Mouse (Mus musculus) MEL (cell line): Measurements from ENCODE around the gene Fkbp9. TPM values are rescaled to one million over a fixed set of nuclear protein-coding genes. Genes with fewer than 3 reads are reported as not detected.
A peak's percentile ranks its signal among the peaks of the same experiment; 100 is the strongest.

Source experiments
- DNase-seq: peaks from one replicate; pipeline ENCODE4 v3.0.0; 2011; ENCODE audit warnings: low read depth, low spot score
- H3K27ac ChIP-seq: 2 replicates; pipeline ENCODE4 v1.5.1; 2012; ENCODE audit warnings: low read depth, mild to moderate bottlenecking, control low read depth, low read length, moderate library complexity; ENCODE audit not compliant: control insufficient read depth
- H3K27me3 ChIP-seq, 2 experiments: fragments of 150-350 bp in 1 of 2; sonication (generic) in 1 of 2; 2 replicates each; pipeline ENCODE4 v1.6.1; 2012; ENCODE audit warnings: low read length in 2 of 2, mild to moderate bottlenecking in 2 of 2, improper control_type of control experiment in 1 of 2, moderate library complexity in 1 of 2; ENCODE audit not compliant: insufficient read depth in 2 of 2, control insufficient read depth in 1 of 2
- H3K36me3 ChIP-seq, 2 experiments: 2 replicates each; pipeline ENCODE4 v1.6.1; 2012 to 2014; ENCODE audit warnings: low read length in 2 of 2, improper control_type of control experiment in 1 of 2, inconsistent platforms in 1 of 2, mild to moderate bottlenecking in 1 of 2; ENCODE audit not compliant: insufficient read depth in 2 of 2, control insufficient read depth in 1 of 2
- H3K4me1 ChIP-seq, 2 experiments: fragments of 150-350 bp in 1 of 2; sonication (generic) in 1 of 2; 2 replicates each; pipeline ENCODE4 v1.6.1; 2012; ENCODE audit warnings: low read length in 2 of 2, improper control_type of control experiment in 1 of 2, mild to moderate bottlenecking in 1 of 2; ENCODE audit not compliant: insufficient read depth in 2 of 2, control insufficient read depth in 1 of 2
- H3K4me3 ChIP-seq, 2 experiments: fragments of 150-350 bp in 1 of 2; sonication (generic) in 1 of 2; 2 replicates each; pipeline ENCODE4 v1.5.1; 2012; ENCODE audit warnings: low read depth in 2 of 2, low read length in 2 of 2, mild to moderate bottlenecking in 2 of 2, moderate library complexity in 2 of 2, control low read depth in 1 of 2, improper control_type of control experiment in 1 of 2; ENCODE audit not compliant: control insufficient read depth in 1 of 2, insufficient read depth in 1 of 2
- H3K79me2 ChIP-seq: 2 replicates; pipeline ENCODE4 v1.6.1; 2012; ENCODE audit warnings: mild to moderate bottlenecking, low read length, moderate library complexity; ENCODE audit not compliant: control insufficient read depth, poor library complexity, insufficient read depth
- H3K9ac ChIP-seq: 2 replicates; pipeline ENCODE4 v1.6.1; 2012; ENCODE audit warnings: low read depth, mild to moderate bottlenecking, control low read depth, low read length, moderate library complexity; ENCODE audit not compliant: control insufficient read depth, poor library complexity, severe bottlenecking
- H3K9me3 ChIP-seq: fragments of 150-350 bp; sonication (generic); replicated peaks from 2 replicates; pipeline ENCODE4 v1.6.1; 2012; ENCODE audit warnings: mild to moderate bottlenecking, low read length, improper control_type of control experiment, moderate library complexity; ENCODE audit not compliant: insufficient read depth
- BHLHE40 ChIP-seq: IDR thresholded peaks from 2 replicates; pipeline ENCODE4 v1.6.1; 2012; ENCODE audit warnings: low read depth, mild to moderate bottlenecking, inconsistent platforms, low read length, improper control_type of control experiment, borderline replicate concordance
- CHD2 ChIP-seq: IDR thresholded peaks from 2 replicates; pipeline ENCODE4 v1.6.1; 2011; ENCODE audit warnings: low read length, improper control_type of control experiment
- E2F4 ChIP-seq: IDR thresholded peaks from 2 replicates; pipeline ENCODE4 v1.6.1; 2011; ENCODE audit warnings: low read depth, low read length, improper control_type of control experiment, borderline replicate concordance
- ELF1 ChIP-seq: IDR thresholded peaks from 2 replicates; pipeline ENCODE4 v1.6.1; 2014; ENCODE audit warnings: low read depth, mild to moderate bottlenecking, inconsistent platforms, low read length, improper control_type of control experiment, moderate library complexity
- EP300 ChIP-seq, 2 experiments: IDR thresholded peaks; 2 replicates each; pipeline ENCODE4 v1.6.1; 2011; ENCODE audit warnings: improper control_type of control experiment in 2 of 2, low read length in 2 of 2, low read depth in 1 of 2, mild to moderate bottlenecking in 1 of 2
- ETS1 ChIP-seq: IDR thresholded peaks from 2 replicates; pipeline ENCODE4 v1.6.1; 2012; ENCODE audit warnings: low read depth, mild to moderate bottlenecking, inconsistent platforms, low read length, improper control_type of control experiment, moderate library complexity
- GABPA ChIP-seq: IDR thresholded peaks from 2 replicates; pipeline ENCODE4 v1.6.1; 2012; ENCODE audit warnings: low read depth, mild to moderate bottlenecking, inconsistent platforms, low read length, improper control_type of control experiment, moderate library complexity
- GATA1 ChIP-seq: IDR thresholded peaks from 2 replicates; pipeline ENCODE4 v1.6.1; 2011; ENCODE audit warnings: low read depth, low read length, improper control_type of control experiment
- HCFC1 ChIP-seq: IDR thresholded peaks from 2 replicates; pipeline ENCODE4 v1.6.1; 2012; ENCODE audit warnings: low read depth, mild to moderate bottlenecking, inconsistent platforms, low read length, improper control_type of control experiment, moderate library complexity
- JUND ChIP-seq: IDR thresholded peaks from 2 replicates; pipeline ENCODE4 v1.6.1; 2011; ENCODE audit warnings: low read depth, mild to moderate bottlenecking, improper control_type of control experiment, low read length
- KAT2A ChIP-seq: conservative IDR thresholded peaks from 2 replicates; pipeline ENCODE4 v1.6.1; 2012; ENCODE audit warnings: low read depth, low read length, improper control_type of control experiment, inconsistent platforms
- MAX ChIP-seq: IDR thresholded peaks from 2 replicates; pipeline ENCODE4 v1.6.1; 2011; ENCODE audit warnings: low read length, improper control_type of control experiment
- MAZ ChIP-seq: IDR thresholded peaks from 2 replicates; pipeline ENCODE4 v1.6.1; 2012; ENCODE audit warnings: low read depth, mild to moderate bottlenecking, inconsistent platforms, low read length, improper control_type of control experiment
- MEF2A ChIP-seq: IDR thresholded peaks from 2 replicates; pipeline ENCODE4 v1.6.1; 2014; ENCODE audit warnings: low read depth, mild to moderate bottlenecking, inconsistent platforms, low read length, improper control_type of control experiment; ENCODE audit not compliant: poor library complexity, insufficient replicate concordance, severe bottlenecking; ENCODE audit errors: extremely low read depth
- MXI1 ChIP-seq: IDR thresholded peaks from 2 replicates; pipeline ENCODE4 v1.6.1; 2011; ENCODE audit warnings: mild to moderate bottlenecking, low read depth, low read length, improper control_type of control experiment
- MYC ChIP-seq: IDR thresholded peaks from 2 replicates; pipeline ENCODE4 v1.6.1; 2011; ENCODE audit warnings: low read depth, mild to moderate bottlenecking, low read length, improper control_type of control experiment, moderate library complexity
- NELFE ChIP-seq: IDR thresholded peaks from 2 replicates; pipeline ENCODE4 v1.6.1; 2011; ENCODE audit warnings: low read depth, low read length, improper control_type of control experiment
- NRF1 ChIP-seq: IDR thresholded peaks from 2 replicates; pipeline ENCODE4 v1.6.1; 2014; ENCODE audit warnings: low read depth, mild to moderate bottlenecking, inconsistent platforms, low read length, improper control_type of control experiment, moderate library complexity; ENCODE audit not compliant: poor library complexity, insufficient read depth, severe bottlenecking
- POLR2A ChIP-seq, 2 experiments: IDR thresholded peaks; 2 replicates each; pipeline ENCODE4 v1.6.1; 2011 to 2012; ENCODE audit warnings: low read length in 2 of 2, mild to moderate bottlenecking in 2 of 2, control low read depth in 1 of 2, improper control_type of control experiment in 1 of 2, low read depth in 1 of 2, moderate library complexity in 1 of 2; ENCODE audit not compliant: control insufficient read depth in 1 of 2, insufficient read depth in 1 of 2, poor library complexity in 1 of 2
- POLR2AphosphoS2 ChIP-seq: IDR thresholded peaks from 2 replicates; pipeline ENCODE4 v1.6.1; 2011; ENCODE audit warnings: low read length, improper control_type of control experiment
- POLR2AphosphoS5 ChIP-seq: IDR thresholded peaks from 2 replicates; pipeline ENCODE4 v1.6.1; 2012; ENCODE audit warnings: low read depth, borderline replicate concordance, mild to moderate bottlenecking, inconsistent platforms, low read length, moderate library complexity, mixed read lengths
- RCOR1 ChIP-seq: IDR thresholded peaks from 2 replicates; pipeline ENCODE4 v1.6.1; 2012; ENCODE audit warnings: low read depth, mild to moderate bottlenecking, inconsistent platforms, low read length, improper control_type of control experiment
- SIN3A ChIP-seq: IDR thresholded peaks from 2 replicates; pipeline ENCODE4 v1.6.1; 2012; ENCODE audit warnings: low read length, improper control_type of control experiment, inconsistent platforms
- SMC3 ChIP-seq: IDR thresholded peaks from 2 replicates; pipeline ENCODE4 v1.6.1; 2011; ENCODE audit warnings: low read depth, low read length, improper control_type of control experiment
- TAL1 ChIP-seq: IDR thresholded peaks from 2 replicates; pipeline ENCODE4 v1.6.1; 2012; ENCODE audit warnings: mild to moderate bottlenecking, inconsistent platforms, low read length, moderate library complexity, mixed read lengths
- TBP ChIP-seq: IDR thresholded peaks from 2 replicates; pipeline ENCODE4 v1.8.0; 2011; ENCODE audit warnings: low read depth, low read length, improper control_type of control experiment
- TCF12 ChIP-seq: IDR thresholded peaks from 2 replicates; pipeline ENCODE4 v1.6.1; 2014; ENCODE audit warnings: low read depth, mild to moderate bottlenecking, inconsistent platforms, low read length, improper control_type of control experiment, moderate library complexity
- UBTF ChIP-seq: IDR thresholded peaks from 2 replicates; pipeline ENCODE4 v1.6.1; 2012; ENCODE audit warnings: low read depth, mild to moderate bottlenecking, inconsistent platforms, low read length, improper control_type of control experiment, moderate library complexity, borderline replicate concordance; ENCODE audit not compliant: insufficient read depth
- USF2 ChIP-seq, 2 experiments: IDR thresholded peaks; 2 replicates each; pipeline ENCODE4 v1.6.1; 2011 to 2012; ENCODE audit warnings: improper control_type of control experiment in 2 of 2, low read length in 2 of 2, borderline replicate concordance in 1 of 2, inconsistent platforms in 1 of 2, low read depth in 1 of 2, mild to moderate bottlenecking in 1 of 2; ENCODE audit not compliant: insufficient read depth in 1 of 2
- ZC3H11A ChIP-seq: IDR thresholded peaks from 2 replicates; pipeline ENCODE4 v1.6.1; 2012; ENCODE audit warnings: low read depth, mild to moderate bottlenecking, inconsistent platforms, low read length, improper control_type of control experiment
- ZKSCAN1 ChIP-seq: IDR thresholded peaks from 2 replicates; pipeline ENCODE4 v1.6.1; 2012; ENCODE audit warnings: low read depth, mild to moderate bottlenecking, inconsistent platforms, low read length, improper control_type of control experiment, moderate library complexity
- ZMIZ1 ChIP-seq: IDR thresholded peaks from 2 replicates; pipeline ENCODE4 v1.6.1; 2012; ENCODE audit warnings: low read depth, mild to moderate bottlenecking, inconsistent platforms, low read length, improper control_type of control experiment, moderate library complexity
- ZNF384 ChIP-seq: IDR thresholded peaks from 2 replicates; pipeline ENCODE4 v1.6.1; 2012; ENCODE audit warnings: low read depth, mild to moderate bottlenecking, inconsistent platforms, low read length, improper control_type of control experiment
- polyA plus RNA-seq, 2 experiments: library from polyadenylated mRNA; stranded (reverse) in 1 of 2; unstranded in 1 of 2; fragments of >175 nt in 1 of 2; fragments of >200 nt in 1 of 2; gene quantifications; 2 replicates each; pipeline versions ENCODE4 v1.2.1 to v1.2.4; 2012; ENCODE audit warnings: low replicate concordance in 2 of 2, low read depth in 1 of 2; ENCODE audit not compliant: insufficient read length in 2 of 2, insufficient read depth in 1 of 2, missing spikeins in 1 of 2
- total RNA-seq: library from RNA; depleted of rRNA; stranded (reverse); fragments of 300-350 nt; gene quantifications from 2 replicates; pipeline ENCODE4 v1.2.3, GENCODE M21; 2012

The Fkbp9 gene
- total and polyA plus RNA-seq, 3 experiments: 3.0 to 19.5 TPM; not detected in 1

GRCm38 (mm10) chr6:56797311-56798151 lies 34.3 kb upstream of the Fkbp9 start, which contains the start of gene Kbtbd2:
Kbtbd2 (minus strand) TSS chr6:56797813.
- H3K4me1 ChIP-seq: peaks cover 8 to 14% of the 10 kb centered on the region in 2 experiments
- TF ChIP-seq NELFE (peak; percentile 74), ZKSCAN1 (no peak), SIN3A (peak; percentile 27), JUND (no peak), ETS1 (peak; percentile 38; the same call in 1 of the 2 replicates), KAT2A (no peak; the same call in 1 of the 2 replicates), HCFC1 (peak; percentile 78), UBTF (no peak), MEF2A (no peak), MAZ (no peak; the same call in 1 of the 2 replicates), SMC3 (no peak), MAX (no peak), E2F4 (peak; percentile 39; the same call in 1 of the 2 replicates), CHD2 (no peak), POLR2A (IDR thresholded peaks at IDR 0.05; ENCODE audit: control insufficient read depth in 1 of 2, insufficient read depth in 1 of 2, low read depth in 1 of 2, low read length in 2 of 2, poor library complexity in 1 of 2) (peak; percentile 68 to 91; a peak in 3 of 4 replicates), USF2 (IDR thresholded peaks at IDR 0.05; ENCODE audit: borderline replicate concordance in 1 of 2, insufficient read depth in 1 of 2, low read depth in 1 of 2, low read length in 2 of 2) (no peak), NRF1 (peak; percentile 92), ELF1 (peak; percentile 88), TCF12 (peak; percentile 42; the same call in 1 of the 2 replicates), ZC3H11A (no peak), BHLHE40 (no peak), GABPA (no peak), POLR2AphosphoS5 (no peak), POLR2AphosphoS2 (peak; percentile 57; the same call in 1 of the 2 replicates), ZNF384 (no peak), TBP (peak; percentile 34; the same call in 1 of the 2 replicates), RCOR1 (no peak), MXI1 (peak; percentile 2; the same call in 1 of the 2 replicates), ZMIZ1 (peak; percentile 55), EP300 (IDR thresholded peaks at IDR 0.05; ENCODE audit: low read depth in 1 of 2, low read length in 2 of 2) (peak in 1 of 2 experiments; percentile 45; a peak in 2 of 4 replicates), GATA1 (no peak), TAL1 (no peak), MYC (0 out of 2 replicates have a peak, but pooled peaks have one; percentile 43)
- TF ChIP-seq, all 39 proteins: peak for 15
- peak; percentile 92 for DNase-seq
- Histone ChIP-seq H3K9me3 (no peaks in the 10 kb centered on the region), H3K79me2 (peaks cover 50% of the 10 kb centered on the region), H3K27me3 (no peaks in the 10 kb centered on the region; a peak in 1 of 4 replicates), H3K9ac (peak within 1 kb of the TSS; percentile 96), H3K36me3 (peaks cover 0 to 28% of the 10 kb centered on the region in 2 experiments), H3K4me3 (peak within 1 kb of the TSS; percentile 78 to 91), H3K27ac (peak within 1 kb of the TSS; percentile 98)
